Mouse (Mus musculus): ENCODE results near the gene Gli2.

Gli2 gene

DNA sequence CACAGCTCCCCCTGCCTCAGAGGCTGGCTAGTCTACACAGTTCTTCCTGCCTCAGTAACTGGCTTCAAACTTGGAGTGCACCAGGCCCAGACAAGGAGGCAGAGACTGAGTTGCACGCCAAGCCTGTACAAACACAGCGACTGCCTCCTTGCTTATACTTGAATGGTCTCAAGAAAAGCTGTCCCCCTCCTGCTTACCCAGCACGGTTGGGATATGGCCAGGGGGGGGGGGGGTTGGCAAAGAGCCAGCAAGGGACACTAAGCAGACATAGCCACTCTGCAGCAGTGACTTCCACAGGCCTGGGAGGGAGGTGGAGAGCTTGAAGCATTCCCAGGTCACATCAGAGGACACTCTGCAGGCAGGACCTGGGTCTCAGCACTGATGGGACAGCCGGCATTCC, 117.3 kb downstream of the Gli2 start:
- DNase-seq: peak; percentile 11

- DNase-seq: peak; percentile 19
Observed at GRCm38 (mm10) chr1:118935518-118935917, 117.9 kb downstream of the Gli2 start.

DNA sequence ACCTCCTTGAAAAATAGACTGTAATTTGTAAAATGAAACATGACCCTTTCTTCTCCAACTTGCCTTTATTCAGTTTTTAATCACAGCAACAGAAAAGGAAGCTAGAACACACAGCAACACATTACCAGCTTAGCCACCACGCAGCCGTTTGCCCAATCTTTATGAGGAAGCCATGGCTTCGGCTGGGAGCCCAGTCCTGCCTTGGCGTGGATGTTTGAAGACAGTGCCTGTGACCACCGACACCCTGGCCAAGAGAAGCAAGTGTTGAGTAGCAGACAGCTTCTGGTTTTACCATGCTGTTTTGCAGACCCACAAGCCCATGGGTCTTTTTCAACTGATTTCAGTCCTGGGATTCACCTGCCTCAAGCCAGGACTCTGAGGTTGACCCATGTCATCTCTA, 121.3 kb downstream of the Gli2 start:
- no peak for DNase-seq

GRCm38 (mm10) chr1:118927543-118928354, 125.7 kb downstream of the Gli2 start:
- DNase-seq: peak; percentile 68

DNA sequence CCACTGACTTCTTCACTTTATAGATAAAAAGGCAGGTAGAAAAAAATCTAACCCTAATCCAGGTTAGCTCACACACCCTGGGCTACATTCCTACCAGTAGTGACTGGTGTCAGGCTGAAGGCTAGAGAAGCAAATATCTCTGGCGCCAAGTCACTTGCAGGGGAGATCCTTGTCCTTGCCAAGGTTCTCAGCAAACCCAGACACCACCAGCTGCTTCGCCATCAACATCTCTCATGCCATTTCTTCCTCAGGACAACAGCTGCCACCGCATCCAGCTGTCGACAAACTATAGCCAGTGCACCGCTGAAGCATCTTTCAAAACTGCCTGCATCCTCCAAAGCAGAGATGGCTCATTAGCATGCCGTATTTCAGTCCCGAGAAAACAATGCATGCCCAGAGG, 126.9 kb downstream of the Gli2 start:
- DNase-seq: no peak

DNA sequence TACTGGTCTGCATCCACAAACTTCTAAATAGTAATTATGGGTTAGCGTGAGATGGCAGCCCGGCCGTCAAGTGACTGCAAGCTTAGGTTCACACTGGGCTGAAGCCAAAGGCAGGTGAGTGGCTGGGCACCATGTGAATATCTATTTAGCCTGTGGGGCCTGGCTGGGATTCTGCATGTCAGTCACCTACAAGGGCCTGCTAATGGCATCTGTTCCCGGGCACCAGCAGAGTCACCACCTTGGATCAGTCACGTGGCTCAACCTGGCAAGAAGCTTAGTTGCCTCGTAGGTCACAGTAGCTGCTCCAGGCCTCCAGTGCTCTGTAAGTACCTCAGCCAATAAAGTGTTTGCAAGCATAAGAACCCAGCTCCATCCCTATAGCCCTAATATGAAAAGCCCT, 131.2 kb downstream of the Gli2 start:
- DNase-seq: no peak

- no peak for DNase-seq
Observed at GRCm38 (mm10) chr1:118917520-118918220, 135.7 kb downstream of the Gli2 start.

- no peak for DNase-seq
Observed at GRCm38 (mm10) chr1:118916477-118917075, 136.8 kb downstream of the Gli2 start.

DNA sequence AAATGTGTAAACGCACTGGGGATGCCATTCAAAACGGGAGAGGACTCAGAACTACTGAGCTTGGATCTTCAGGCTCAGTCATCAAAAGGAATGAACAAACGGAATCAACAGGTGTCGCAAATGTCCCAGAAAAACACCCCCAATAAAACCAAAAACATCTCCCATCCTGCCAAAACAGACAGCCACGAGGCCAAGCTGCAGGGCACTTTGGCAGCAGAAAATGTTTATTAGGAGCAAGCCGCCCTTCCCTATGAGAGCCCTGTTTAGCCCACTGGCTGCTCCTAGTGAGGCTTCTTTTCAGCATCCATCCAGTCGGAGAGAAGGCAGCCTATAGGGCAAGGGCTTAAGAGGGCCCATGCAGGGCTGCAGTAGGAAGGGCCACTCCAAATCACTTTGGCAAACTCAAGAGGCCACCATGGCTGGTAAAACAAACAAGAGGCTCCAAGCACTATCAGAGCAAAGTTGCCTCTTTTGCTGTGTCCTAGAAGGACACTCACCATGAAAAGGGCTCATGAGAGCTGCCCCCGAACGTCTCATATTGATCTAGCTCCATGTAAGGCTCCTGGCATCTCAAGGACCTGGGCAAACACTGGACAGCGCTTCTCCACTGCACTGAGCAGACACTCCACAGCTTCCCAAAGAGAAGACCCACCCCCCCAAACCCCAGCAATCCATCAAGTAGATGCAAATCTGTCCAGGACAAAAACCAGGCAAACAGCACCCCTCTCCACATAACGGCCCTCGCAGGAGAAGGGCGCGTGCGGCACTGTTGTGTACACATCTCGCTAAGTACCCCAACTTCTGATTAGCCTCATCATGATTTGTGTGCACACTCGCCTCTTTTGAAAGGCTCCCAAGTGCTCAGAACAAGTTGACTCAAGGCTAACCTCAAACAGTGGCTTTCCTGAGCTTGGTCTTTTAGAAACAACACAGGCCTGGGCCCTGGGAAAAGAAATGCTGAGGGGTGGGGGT, 139.7 kb downstream of the Gli2 start:
- DNase-seq: no peak

GRCm38 (mm10) chr1:118912929-118913328, 140.5 kb downstream of the Gli2 start:
- DNase-seq: no peak

DNA sequence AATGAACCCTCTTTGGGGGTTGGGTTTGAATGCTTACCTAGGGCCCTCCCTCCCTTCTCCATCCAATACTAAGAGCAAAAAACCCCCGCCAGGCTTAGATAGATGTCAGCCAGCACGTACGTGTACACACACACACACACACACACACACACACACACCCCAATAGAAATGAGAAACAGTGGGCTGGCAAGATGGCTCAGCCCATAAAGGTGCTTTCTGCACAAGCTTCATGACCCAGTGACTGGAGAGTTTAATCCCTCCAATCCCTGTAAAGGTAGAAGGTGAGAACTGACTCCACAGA, 142.0 kb downstream of the Gli2 start:
- DNase-seq: no peak

- no peak for DNase-seq
Observed at GRCm38 (mm10) chr1:118910693-118911426, 142.6 kb downstream of the Gli2 start.

DNA sequence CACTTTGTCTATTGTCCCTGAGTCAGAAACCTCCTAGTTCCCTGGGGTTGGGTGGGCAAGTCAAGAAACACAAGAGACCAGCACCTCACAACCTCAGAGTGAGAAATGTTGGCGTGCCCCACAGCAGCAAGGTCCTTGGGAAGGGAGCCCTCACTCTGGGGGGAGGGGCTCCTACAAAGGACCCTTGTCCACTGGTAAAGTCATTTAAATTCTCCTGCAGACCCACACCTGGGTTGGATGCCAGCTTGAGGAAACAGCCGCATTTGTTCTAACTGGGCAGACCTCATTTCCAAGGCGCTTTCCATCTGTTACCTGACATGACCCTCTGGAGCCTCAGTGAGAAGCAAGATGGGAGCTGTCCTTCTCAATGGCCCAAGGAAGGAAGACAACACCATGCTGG, 144.4 kb downstream of the Gli2 start:
- DNase-seq: no peak

- DNase-seq: no peak
Observed at GRCm38 (mm10) chr1:118907574-118907973, 145.8 kb downstream of the Gli2 start.

- DNase-seq: no peak
Observed at GRCm38 (mm10) chr1:118905319-118905718, 148.1 kb downstream of the Gli2 start.

GRCm38 (mm10) chr1:118904909-118905308, 148.5 kb downstream of the Gli2 start:
- DNase-seq: no peak

- DNase-seq: no peak
Observed at GRCm38 (mm10) chr1:118904431-118904830, 149.0 kb downstream of the Gli2 start.

GRCm38 (mm10) chr1:118903742-118904141, 149.7 kb downstream of the Gli2 start:
- DNase-seq: no peak

GRCm38 (mm10) chr1:118901868-118902586, 151.4 kb downstream of the Gli2 start:
- DNase-seq: peak; percentile 30

GRCm38 (mm10) chr1:118898351-118898750, 155.1 kb downstream of the Gli2 start:
- no peak for DNase-seq

DNA sequence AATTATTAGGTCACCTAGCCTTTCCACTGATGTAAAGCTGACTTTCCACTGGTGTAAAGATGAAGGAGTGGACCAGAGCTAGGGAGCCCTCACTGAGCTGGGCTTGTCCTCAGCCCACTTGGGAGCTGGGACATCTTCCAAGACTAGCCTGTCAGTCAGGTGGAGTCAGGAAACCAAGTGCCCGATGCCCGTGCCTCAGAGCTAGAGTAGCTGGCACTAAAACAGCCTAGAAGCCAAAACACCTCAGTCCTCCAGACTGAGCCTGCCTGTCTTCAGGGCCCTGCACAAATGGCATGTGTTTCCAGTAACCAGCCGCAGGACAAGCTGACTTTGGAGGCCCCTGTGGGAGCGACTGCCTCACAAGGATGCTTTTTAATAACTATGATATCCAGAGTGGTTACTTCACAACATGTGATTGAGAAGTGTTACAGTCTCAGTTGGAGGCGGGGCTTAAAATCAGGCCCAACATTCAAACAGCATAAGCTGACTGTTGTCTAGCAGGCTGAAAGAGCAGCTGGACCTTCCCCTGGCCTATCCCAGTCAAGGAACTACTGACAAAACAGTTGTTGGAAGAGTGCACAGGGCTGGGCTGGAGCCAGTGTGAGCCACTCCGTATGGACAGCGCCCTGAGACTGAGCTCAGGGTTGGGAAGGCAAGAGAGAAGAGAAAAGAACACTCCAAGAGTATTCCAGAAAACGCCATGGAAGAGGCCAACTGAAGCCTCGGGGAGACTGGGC, 158.2 kb downstream of the Gli2 start:
- DNase-seq: peak; percentile 47
